Mouse (Mus musculus) midbrain, embryonic 15.5 days (tissue): ENCODE results near the gene Trip13. TPM values are rescaled to one million over a fixed set of nuclear protein-coding genes. Genes with fewer than 3 reads are reported as not detected.

Experiments used
- ATAC-seq: fragments of 200-750 bp; cut with Nextera tagmentation; replicated peaks from 2 replicates; pipeline ENCODE4 v1.8.0; 2017; ENCODE audit warnings: moderate TSS enrichment
- H3K27ac ChIP-seq: fragments of 300-500 bp; sonication (generic); 2 replicates; pipeline ENCODE4 v1.5.1; 2015; ENCODE audit warnings: mild to moderate bottlenecking, inconsistent platforms
- H3K27me3 ChIP-seq: fragments of 300-500 bp; sonication (generic); replicated peaks from 2 replicates; pipeline ENCODE4 v1.6.1; 2015; ENCODE audit warnings: inconsistent platforms
- H3K36me3 ChIP-seq: fragments of 300-500 bp; sonication (generic); replicated peaks from 2 replicates; pipeline ENCODE4 v1.6.1; 2015; ENCODE audit warnings: inconsistent platforms
- H3K4me1 ChIP-seq: fragments of 300-500 bp; sonication (generic); 2 replicates; pipeline ENCODE4 v1.6.1; 2015; ENCODE audit warnings: inconsistent platforms
- H3K4me2 ChIP-seq: fragments of 300-500 bp; sonication (generic); 2 replicates; pipeline ENCODE4 v1.6.1; 2015; ENCODE audit warnings: inconsistent platforms, mild to moderate bottlenecking, moderate library complexity
- H3K4me3 ChIP-seq: fragments of 300-500 bp; sonication (generic); 2 replicates; pipeline ENCODE4 v1.5.1; 2015; ENCODE audit warnings: mild to moderate bottlenecking, inconsistent platforms
- H3K9ac ChIP-seq: fragments of 300-500 bp; sonication (generic); 2 replicates; pipeline ENCODE4 v1.6.1; 2015; ENCODE audit warnings: mild to moderate bottlenecking, inconsistent platforms
- H3K9me3 ChIP-seq: fragments of 300-500 bp; sonication (generic); 2 replicates; pipeline ENCODE4 v1.6.1; 2016; ENCODE audit warnings: inconsistent platforms
- WGBS: fragments of 180-500 bp; shearing (Covaris S2); methylation state at CpG from one replicate; pipeline ENCODE4 v1.1.7; 2015; ENCODE audit warnings: mixed read lengths; 5-methylcytosine and 5-hydroxymethylcytosine counted together
- polyA plus RNA-seq: library from polyadenylated mRNA; unstranded; fragments of >200 nt; fragmentation: Nextera tagmentation; extraction: Ambion mirVana; gene quantifications from 2 replicates; pipeline ENCODE4 v1.2.1, GENCODE M21; 2015

Trip13 gene
- polyA plus RNA-seq, 1 experiment from 2014 or later = 11.6 TPM

- H3K36me3 ChIP-seq = peaks cover 33% of the 10 kb centered on the region
- WGBS = 94% methylated on average over 5 of the region's 5 CpGs
- no peak overlapping the region for H3K27ac ChIP-seq
- no peak overlapping the region for H3K9ac ChIP-seq
- H3K9me3 ChIP-seq = no peaks in the 10 kb centered on the region
- no peak overlapping the region for H3K4me2 ChIP-seq
- H3K27me3 ChIP-seq = no peaks in the 10 kb centered on the region
- H3K4me1 ChIP-seq = peaks cover 17% of the 10 kb centered on the region
- no peak for ATAC-seq
- no peak overlapping the region for H3K4me3 ChIP-seq
These were observed 1.5 kb upstream of the Trip13 start for GRCm38 (mm10) chr13:73939101-73939500.

DNA sequence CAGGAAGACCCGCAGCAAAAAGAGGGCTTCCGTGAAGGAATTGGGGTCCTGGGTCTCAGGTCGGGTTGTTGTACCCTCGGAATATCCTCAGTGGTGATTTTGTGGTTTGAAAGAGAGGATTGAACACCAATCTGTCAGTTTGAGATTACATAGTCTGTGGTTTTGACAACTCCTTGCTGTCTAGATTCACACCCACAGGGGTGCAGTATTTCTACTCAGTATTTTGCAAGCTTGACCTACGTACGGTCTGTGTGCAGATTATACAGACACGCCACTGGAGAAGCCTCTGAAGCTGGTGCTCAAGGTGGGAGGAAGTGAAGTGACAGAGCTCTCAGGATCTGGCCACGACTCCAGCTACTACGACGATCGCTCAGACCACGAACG, 585 bp upstream of the Trip13 start:
- Histone ChIP-seq H3K9me3 (no peaks in the 10 kb centered on the region), H3K4me3 (peak overlapping the region; percentile 86), H3K4me2 (peak overlapping the region; percentile 88), H3K9ac (peak overlapping the region; percentile 73), H3K27me3 (no peaks in the 10 kb centered on the region), H3K27ac (peak overlapping the region; percentile 89), H3K4me1 (peaks cover 17% of the 10 kb centered on the region), H3K36me3 (peaks cover 24% of the 10 kb centered on the region)
- peak; percentile 53 for ATAC-seq
- 42% methylated on average over 13 of the region's 13 CpGs for WGBS

DNA sequence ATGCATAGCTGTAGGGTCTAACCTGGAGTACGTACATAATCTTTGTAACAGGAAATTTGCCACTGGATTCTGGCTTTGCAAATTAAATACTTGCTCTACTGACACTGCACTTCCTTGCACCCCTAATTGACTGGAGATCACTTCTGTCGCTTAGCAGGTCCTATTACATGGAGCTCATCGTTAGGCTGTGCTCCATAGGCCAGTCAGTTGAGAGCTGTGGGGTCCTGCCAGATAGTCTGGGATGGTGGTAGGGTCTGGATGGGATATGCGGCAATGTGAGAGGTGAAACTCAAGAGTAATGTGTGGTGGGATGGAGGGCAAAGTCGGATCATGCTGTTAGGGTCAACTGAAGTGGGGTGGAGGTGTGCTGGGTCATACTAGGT, 655 bp downstream of the Trip13 start:
- no peaks in the 10 kb centered on the region for H3K9me3 ChIP-seq
- H3K4me1 ChIP-seq = peaks cover 17% of the 10 kb centered on the region
- H3K27ac ChIP-seq = no peak overlapping the region
- peaks cover 12% of the 10 kb centered on the region for H3K36me3 ChIP-seq
- H3K27me3 ChIP-seq = no peaks in the 10 kb centered on the region
- WGBS = 13% methylated on average over 5 of the region's 5 CpGs
- ATAC-seq = peak; percentile 43
- peak overlapping the region; percentile 73 for H3K9ac ChIP-seq
- peak overlapping the region; percentile 86 for H3K4me3 ChIP-seq
- H3K4me2 ChIP-seq = peak overlapping the region; percentile 88

DNA sequence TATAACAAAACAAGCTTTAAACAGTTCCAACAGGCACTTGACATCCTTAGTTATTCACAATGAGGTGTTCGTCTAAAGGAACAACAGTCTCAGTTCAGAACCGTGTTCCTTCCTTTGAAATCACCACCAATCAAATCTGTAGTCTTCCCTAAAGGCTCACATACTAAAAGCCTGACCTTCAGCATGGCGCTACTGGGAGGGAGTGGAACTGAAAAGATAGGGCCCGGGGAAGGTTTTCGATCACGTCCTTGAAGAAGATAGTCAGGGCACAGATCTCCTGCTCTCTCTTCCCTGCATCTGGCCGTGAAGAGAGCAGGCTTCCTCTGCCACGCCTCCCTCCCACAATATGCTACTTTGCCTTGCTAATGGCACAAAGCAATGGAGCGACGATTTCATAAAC, 5.4 kb downstream of the Trip13 start:
- Histone ChIP-seq H3K9ac (no peak overlapping the region), H3K27ac (no peak overlapping the region), H3K36me3 (peaks cover 6% of the 10 kb centered on the region; the same call in 1 of the 2 replicates), H3K4me2 (no peak overlapping the region), H3K4me3 (no peak overlapping the region), H3K27me3 (no peaks in the 10 kb centered on the region), H3K9me3 (no peaks in the 10 kb centered on the region), H3K4me1 (peaks cover 7% of the 10 kb centered on the region)
- WGBS = 85% methylated on average over 10 of the region's 10 CpGs
- ATAC-seq = no peak

DNA sequence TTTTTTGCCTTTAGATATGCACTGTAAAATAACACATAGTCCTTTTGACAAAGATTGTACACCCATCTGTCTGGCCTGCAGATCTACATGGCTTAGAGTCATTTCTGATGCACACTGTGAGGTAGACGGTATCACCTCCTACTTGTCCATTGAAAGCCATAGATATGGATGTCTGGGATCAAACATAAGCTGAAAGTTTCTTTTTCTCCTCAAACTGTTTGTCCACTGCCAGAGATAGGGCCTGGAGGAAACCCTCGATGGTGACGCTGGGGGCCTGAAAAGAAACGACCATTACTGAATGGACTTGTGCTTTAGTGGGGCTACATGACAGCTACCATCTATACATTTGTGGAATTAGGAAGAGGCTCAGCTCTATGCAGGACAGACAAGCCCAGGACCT, 24.5 kb downstream of the Trip13 start:
- Histone ChIP-seq H3K27me3 (no peaks in the 10 kb centered on the region), H3K4me3 (no peak overlapping the region), H3K36me3 (no peaks in the 10 kb centered on the region), H3K4me1 (no peaks in the 10 kb centered on the region), H3K9me3 (no peaks in the 10 kb centered on the region), H3K27ac (no peak overlapping the region), H3K4me2 (no peak overlapping the region), H3K9ac (no peak overlapping the region)
- no peak for ATAC-seq
- 92% methylated on average over 4 of the region's 4 CpGs for WGBS

DNA sequence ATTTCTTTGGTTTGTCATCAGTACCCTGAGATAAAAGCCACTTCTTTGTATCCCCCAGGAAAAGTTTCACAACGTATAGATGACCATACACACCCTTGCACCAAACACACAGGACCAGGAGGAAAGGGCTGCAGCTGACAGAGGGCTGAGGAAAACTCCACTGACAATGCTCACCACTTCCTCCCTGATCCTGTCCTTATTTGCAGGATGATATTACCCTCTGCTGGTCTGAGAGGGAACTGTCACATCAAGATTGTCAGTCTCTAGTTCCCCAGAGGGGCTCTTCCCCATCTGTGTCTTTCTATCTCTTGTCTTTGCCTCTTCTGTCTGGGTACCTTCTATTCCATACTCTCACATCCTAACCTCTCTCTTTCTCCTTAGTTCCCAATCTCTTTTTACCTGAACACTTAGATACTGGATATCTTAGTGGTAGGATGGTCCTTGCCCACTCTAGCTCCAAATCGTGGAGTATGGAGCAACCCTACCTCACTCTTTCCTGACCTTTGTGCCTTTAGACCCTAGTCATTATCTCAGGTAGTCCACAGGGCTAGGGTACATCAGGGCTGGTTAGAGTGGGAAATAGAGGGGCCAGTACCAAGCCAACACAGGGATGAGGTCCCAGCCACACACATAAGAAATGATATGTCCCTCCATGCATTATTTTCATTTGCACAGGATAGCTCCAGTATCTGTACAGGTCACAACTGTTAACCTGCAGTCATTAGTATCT, 29.7 kb downstream of the Trip13 start:
- Histone ChIP-seq H3K27ac (no peak overlapping the region), H3K36me3 (no peaks in the 10 kb centered on the region), H3K4me2 (no peak overlapping the region), H3K4me3 (no peak overlapping the region), H3K9ac (no peak overlapping the region), H3K4me1 (no peaks in the 10 kb centered on the region), H3K9me3 (no peaks in the 10 kb centered on the region), H3K27me3 (no peaks in the 10 kb centered on the region)
- WGBS = 65% methylated on average over 2 of the region's 2 CpGs
- peak; percentile 90 for ATAC-seq

DNA sequence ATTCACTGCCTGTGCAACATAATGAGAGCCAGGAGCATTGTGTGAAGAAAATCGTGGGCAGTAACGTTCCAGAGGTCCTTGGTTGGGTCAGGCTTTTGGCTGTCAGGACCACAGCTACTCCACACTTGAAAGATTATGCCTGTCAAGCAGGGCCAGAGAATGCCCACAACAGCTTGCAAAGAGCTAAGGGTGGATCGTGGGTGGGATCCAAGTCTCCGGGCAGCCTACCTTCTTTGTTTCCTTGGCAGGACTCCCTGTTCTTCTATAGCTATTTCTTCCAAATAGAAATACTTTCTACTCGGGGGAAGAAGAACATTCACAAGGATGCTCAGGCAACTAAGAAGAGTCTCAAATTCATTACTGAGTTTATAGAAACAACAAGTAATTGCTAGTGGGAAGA, 30.4 kb downstream of the Trip13 start:
- Histone ChIP-seq H3K27me3 (no peaks in the 10 kb centered on the region), H3K9me3 (no peaks in the 10 kb centered on the region), H3K4me3 (no peak overlapping the region), H3K9ac (no peak overlapping the region), H3K27ac (no peak overlapping the region), H3K36me3 (no peaks in the 10 kb centered on the region), H3K4me1 (no peaks in the 10 kb centered on the region), H3K4me2 (no peak overlapping the region)
- ATAC-seq = no peak
- 80% methylated on average over 5 of the region's 5 CpGs for WGBS

DNA sequence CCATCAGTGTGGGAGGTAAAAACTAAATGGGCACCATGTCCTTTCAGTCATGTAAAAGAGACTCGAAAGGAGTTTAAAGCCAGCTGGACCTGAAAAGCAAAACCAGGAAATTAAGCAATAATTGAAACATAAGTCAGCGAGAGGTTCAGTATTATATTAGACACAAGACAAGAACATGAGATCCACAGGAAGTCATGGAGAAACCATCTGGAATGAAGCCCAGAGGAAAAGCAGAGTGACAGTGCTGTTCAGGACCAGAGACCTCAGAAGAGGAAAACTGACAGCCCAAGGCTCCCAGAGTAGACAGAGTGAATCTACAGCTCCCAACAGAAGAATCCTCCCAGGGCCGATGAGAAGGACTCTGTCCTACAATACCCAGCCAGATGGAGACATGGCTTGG, 40.0 kb downstream of the Trip13 start:
- 92% methylated on average over 3 of the region's 3 CpGs for WGBS
- no peaks in the 10 kb centered on the region for H3K27me3 ChIP-seq
- H3K9ac ChIP-seq = no peak overlapping the region
- no peak overlapping the region for H3K4me2 ChIP-seq
- ATAC-seq = no peak
- H3K27ac ChIP-seq = no peak overlapping the region
- H3K36me3 ChIP-seq = no peaks in the 10 kb centered on the region
- no peaks in the 10 kb centered on the region for H3K9me3 ChIP-seq
- H3K4me1 ChIP-seq = no peaks in the 10 kb centered on the region
- H3K4me3 ChIP-seq = no peak overlapping the region

DNA sequence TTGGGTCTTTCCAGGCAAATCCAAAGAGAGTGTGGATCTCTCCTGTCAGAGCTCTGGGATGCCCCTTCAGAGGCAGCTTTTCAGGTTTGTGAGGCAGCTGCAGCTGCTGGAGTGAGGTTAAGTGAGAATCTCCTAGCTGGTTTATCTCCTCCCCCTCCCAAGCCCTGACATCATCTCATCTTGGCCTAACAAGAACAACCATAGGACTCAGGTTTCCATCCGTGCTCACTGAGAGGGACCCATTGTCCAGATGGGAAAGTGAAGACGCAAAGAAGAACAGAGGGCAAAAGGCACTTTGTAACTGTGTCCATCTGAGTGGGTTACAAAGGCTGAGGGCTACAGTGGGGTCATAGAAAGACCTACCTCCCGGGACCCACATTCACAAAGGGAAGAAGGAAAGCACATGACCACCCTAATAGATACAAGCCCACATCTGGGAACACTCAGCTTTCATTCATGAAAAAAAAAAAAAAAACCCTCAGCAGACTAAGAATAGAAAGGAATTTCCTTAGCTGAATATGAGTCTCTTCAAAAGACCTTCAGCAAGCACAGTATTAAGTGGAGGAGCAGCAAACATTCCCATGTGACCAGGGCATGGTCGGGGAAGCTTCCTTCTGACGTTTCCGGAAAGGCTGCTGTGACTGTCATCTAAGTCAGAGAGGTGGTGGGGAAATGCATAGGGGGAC, 44.9 kb downstream of the Trip13 start:
- Histone ChIP-seq H3K4me2 (no peak overlapping the region), H3K9ac (no peak overlapping the region), H3K4me1 (no peaks in the 10 kb centered on the region), H3K27me3 (no peaks in the 10 kb centered on the region), H3K4me3 (no peak overlapping the region), H3K9me3 (no peaks in the 10 kb centered on the region), H3K27ac (no peak overlapping the region), H3K36me3 (no peaks in the 10 kb centered on the region)
- ATAC-seq = no peak
- WGBS = 68% methylated on average over 6 of the region's 6 CpGs

- Histone ChIP-seq H3K4me2 (no peak overlapping the region), H3K9me3 (no peaks in the 10 kb centered on the region), H3K27me3 (no peaks in the 10 kb centered on the region), H3K9ac (no peak overlapping the region), H3K4me1 (no peaks in the 10 kb centered on the region), H3K36me3 (no peaks in the 10 kb centered on the region), H3K27ac (no peak overlapping the region), H3K4me3 (no peak overlapping the region)
- no peak for ATAC-seq
- 78% methylated on average over 4 of the region's 4 CpGs for WGBS
These were observed 50.1 kb downstream of the Trip13 start for GRCm38 (mm10) chr13:73887415-73887874.

- H3K36me3 ChIP-seq = no peaks in the 10 kb centered on the region
- no peaks in the 10 kb centered on the region for H3K9me3 ChIP-seq
- ATAC-seq = no peak
- no peak overlapping the region for H3K27ac ChIP-seq
- no peak overlapping the region for H3K4me2 ChIP-seq
- WGBS = 79% methylated on average over 5 of the region's 5 CpGs
- H3K4me3 ChIP-seq = no peak overlapping the region
- no peak overlapping the region for H3K9ac ChIP-seq
- H3K27me3 ChIP-seq = no peaks in the 10 kb centered on the region
- H3K4me1 ChIP-seq = no peaks in the 10 kb centered on the region
These were observed 51.0 kb downstream of the Trip13 start for GRCm38 (mm10) chr13:73886601-73887000.

- H3K36me3 ChIP-seq = no peaks in the 10 kb centered on the region
- no peak overlapping the region for H3K4me2 ChIP-seq
- no peak overlapping the region for H3K27ac ChIP-seq
- no peak overlapping the region for H3K9ac ChIP-seq
- no peaks in the 10 kb centered on the region for H3K4me1 ChIP-seq
- WGBS = 86% methylated on average over 4 of the region's 4 CpGs
- no peak overlapping the region for H3K4me3 ChIP-seq
- no peaks in the 10 kb centered on the region for H3K27me3 ChIP-seq
- no peak for ATAC-seq
- H3K9me3 ChIP-seq = no peaks in the 10 kb centered on the region
These were observed 51.5 kb downstream of the Trip13 start for GRCm38 (mm10) chr13:73886066-73886465.

DNA sequence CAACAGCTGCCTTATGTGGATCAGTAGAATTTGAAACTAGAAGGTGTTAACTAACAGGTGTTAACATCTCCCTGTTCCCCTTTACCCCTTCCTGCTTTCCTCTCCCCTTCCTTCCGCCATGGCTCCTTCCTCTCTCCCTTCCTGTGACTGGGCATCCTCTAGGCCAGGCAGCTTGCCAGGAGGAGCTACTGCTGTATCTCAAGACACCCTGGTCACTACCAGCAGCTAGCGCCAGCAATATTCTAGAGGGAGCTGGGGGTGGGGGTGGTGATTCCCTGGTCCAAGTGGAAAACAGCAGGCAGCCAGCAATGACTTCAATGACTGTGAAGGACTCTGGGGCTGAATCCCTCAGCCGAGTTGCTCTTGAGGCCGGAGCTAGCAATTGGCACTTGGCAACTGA, 51.9 kb downstream of the Trip13 start:
- Histone ChIP-seq H3K4me2 (no peak overlapping the region), H3K36me3 (no peaks in the 10 kb centered on the region), H3K4me1 (no peaks in the 10 kb centered on the region), H3K9me3 (no peaks in the 10 kb centered on the region), H3K9ac (no peak overlapping the region), H3K27ac (no peak overlapping the region), H3K4me3 (no peak overlapping the region), H3K27me3 (no peaks in the 10 kb centered on the region)
- 82% methylated on average over 4 of the region's 4 CpGs for WGBS
- ATAC-seq = no peak
